Mouse (Mus musculus) ES-E14 (cell line): Measurements from ENCODE around the gene Dscam. TPM values are rescaled to one million over a fixed set of nuclear protein-coding genes. Genes with fewer than 3 reads are reported as not detected.
A peak's percentile ranks its signal among the peaks of the same experiment; 100 is the strongest.

Experiments
- DNase-seq: peaks from one replicate; pipeline ENCODE4 v3.0.0-alpha.2; 2013; ENCODE audit warnings: low read depth, low spot score
- H3K27ac ChIP-seq: 2 replicates; pipeline ENCODE4 v1.5.1; 2012; ENCODE audit warnings: low read depth, mild to moderate bottlenecking, low read length, moderate library complexity, mixed read lengths; ENCODE audit not compliant: poor library complexity, insufficient read depth, severe bottlenecking
- H3K36me3 ChIP-seq: 2 replicates; pipeline ENCODE4 v1.6.1; 2012; ENCODE audit warnings: mild to moderate bottlenecking, low read length, moderate library complexity, mixed read lengths; ENCODE audit not compliant: control insufficient read depth, poor library complexity, insufficient read depth, severe bottlenecking
- H3K4me1 ChIP-seq, 2 experiments: fragments of 150-350 bp in 1 of 2; sonication (generic) in 1 of 2; 2 replicates each; pipeline ENCODE4 v1.6.1; 2012; ENCODE audit warnings: low read length in 2 of 2, mild to moderate bottlenecking in 1 of 2, mixed read lengths in 1 of 2; ENCODE audit not compliant: control insufficient read depth in 2 of 2, insufficient read depth in 2 of 2, poor library complexity in 1 of 2
- H3K4me3 ChIP-seq, 2 experiments: fragments of 150-350 bp in 1 of 2; sonication (generic) in 1 of 2; 2 replicates each; pipeline ENCODE4 v1.5.1; 2012; ENCODE audit warnings: low read length in 2 of 2, low read depth in 1 of 2, mild to moderate bottlenecking in 1 of 2, mixed read lengths in 1 of 2; ENCODE audit not compliant: insufficient read depth in 1 of 2, poor library complexity in 1 of 2, severe bottlenecking in 1 of 2
- H3K9ac ChIP-seq: 2 replicates; pipeline ENCODE4 v1.6.1; 2012; ENCODE audit warnings: low read depth, mild to moderate bottlenecking, low read length, mixed read lengths; ENCODE audit not compliant: poor library complexity, insufficient read depth, severe bottlenecking
- H3K9me3 ChIP-seq: fragments of 150-350 bp; sonication (generic); 2 replicates; pipeline ENCODE4 v1.6.1; 2012; ENCODE audit warnings: low read depth, mild to moderate bottlenecking, low read length; ENCODE audit not compliant: control insufficient read depth, insufficient read depth
- CHD2 ChIP-seq: IDR thresholded peaks from 2 replicates; pipeline ENCODE4 v1.6.1; 2014; ENCODE audit warnings: mild to moderate bottlenecking, low read depth, low read length, inconsistent platforms
- HCFC1 ChIP-seq: IDR thresholded peaks from 2 replicates; pipeline ENCODE4 v1.6.1; 2012; ENCODE audit warnings: low read length, inconsistent platforms, borderline replicate concordance; ENCODE audit not compliant: insufficient read depth
- MAFK ChIP-seq: IDR thresholded peaks from 2 replicates; pipeline ENCODE4 v1.6.1; 2014; ENCODE audit warnings: mild to moderate bottlenecking, low read depth, low read length, inconsistent platforms; ENCODE audit not compliant: insufficient read depth
- ZC3H11A ChIP-seq: IDR thresholded peaks from 2 replicates; pipeline ENCODE4 v1.6.1; 2012; ENCODE audit warnings: low read depth, mild to moderate bottlenecking, inconsistent platforms, low read length, borderline replicate concordance
- ZNF384 ChIP-seq: IDR thresholded peaks from 2 replicates; pipeline ENCODE4 v1.6.1; 2012; ENCODE audit warnings: low read depth, low read length, inconsistent platforms
- in situ Hi-C, 2 experiments: fragments of 600-800 bp; cut with MboI; formaldehyde crosslinking; loops; one replicate each; pipeline ENCODE4 v1.15.1; 2025; ENCODE audit warnings: low sequenced_read_pairs in 2 of 2, inconsistent platforms in 1 of 2; ENCODE audit not compliant: unreplicated experiment in 2 of 2
- total RNA-seq: library from RNA; depleted of rRNA; stranded (reverse); fragments of 300-350 nt; gene quantifications from 2 replicates; pipeline ENCODE4 v1.2.3, GENCODE M21; 2012

Gene Dscam
- total RNA-seq, 1 experiment: 0.04 TPM

GRCm38 (mm10) chr16:96945468-96946302 lies 224.9 kb downstream of the Dscam start:
- Histone ChIP-seq H3K9ac (no peak overlapping the region), H3K4me3 (no peak overlapping the region), H3K27ac (no peak overlapping the region), H3K4me1 (no peaks in the 10 kb centered on the region; a peak in 2 of 4 replicates), H3K36me3 (no peaks in the 10 kb centered on the region), H3K9me3 (no peaks in the 10 kb centered on the region)
- in situ Hi-C loops: no loop called here
- DNase-seq: peak; percentile 13
- TF ChIP-seq ZNF384: no peak
- no peak for TF ChIP-seq ZC3H11A
- no peak for TF ChIP-seq CHD2
- TF ChIP-seq MAFK: no peak

GRCm38 (mm10) chr16:96943648-96944047 lies 226.9 kb downstream of the Dscam start:
- in situ Hi-C loops: no loop called here
- no peak for DNase-seq
- Histone ChIP-seq H3K36me3 (no peaks in the 10 kb centered on the region), H3K9me3 (no peaks in the 10 kb centered on the region), H3K9ac (no peak overlapping the region), H3K4me1 (no peaks in the 10 kb centered on the region; a peak in 2 of 4 replicates), H3K4me3 (no peak overlapping the region), H3K27ac (no peak overlapping the region)
- TF ChIP-seq MAFK (no peak), ZC3H11A (no peak), ZNF384 (no peak), HCFC1 (no peak), CHD2 (no peak)

DNA sequence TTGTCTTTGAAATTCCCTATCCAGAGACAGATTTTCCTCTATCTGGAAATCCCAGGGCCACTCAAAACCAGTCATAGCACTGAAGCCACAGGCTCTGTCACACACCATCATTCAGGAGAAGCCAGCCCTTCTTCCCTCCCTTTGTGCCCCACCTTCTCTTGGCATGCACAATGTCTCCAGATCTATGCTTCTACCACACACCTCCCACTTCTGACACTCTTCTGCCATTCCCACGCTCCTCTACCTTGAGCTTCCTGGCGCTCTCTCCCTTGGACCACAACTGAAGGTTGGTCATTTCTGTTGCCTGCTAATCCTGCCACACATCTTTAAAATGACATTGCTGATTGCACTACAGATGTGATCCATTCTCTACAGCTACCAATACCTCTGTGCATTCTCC lies 235.8 kb downstream of the Dscam start:
- no peak for TF ChIP-seq CHD2
- TF ChIP-seq ZC3H11A: no peak
- TF ChIP-seq MAFK: no peak
- no peak for TF ChIP-seq ZNF384
- TF ChIP-seq HCFC1: no peak
- Histone ChIP-seq H3K36me3 (no peaks in the 10 kb centered on the region), H3K4me1 (no peaks in the 10 kb centered on the region), H3K9ac (no peak overlapping the region), H3K27ac (no peak overlapping the region), H3K9me3 (no peaks in the 10 kb centered on the region), H3K4me3 (no peak overlapping the region)
- in situ Hi-C loops: no loop called here
- DNase-seq: no peak

GRCm38 (mm10) chr16:96932211-96932610 lies 238.3 kb downstream of the Dscam start:
- Histone ChIP-seq H3K9me3 (no peaks in the 10 kb centered on the region), H3K36me3 (no peaks in the 10 kb centered on the region), H3K27ac (no peak overlapping the region), H3K4me1 (no peaks in the 10 kb centered on the region), H3K4me3 (no peak overlapping the region), H3K9ac (no peak overlapping the region)
- no peak for DNase-seq
- in situ Hi-C loops: no loop called here
- TF ChIP-seq CHD2: no peak

DNA sequence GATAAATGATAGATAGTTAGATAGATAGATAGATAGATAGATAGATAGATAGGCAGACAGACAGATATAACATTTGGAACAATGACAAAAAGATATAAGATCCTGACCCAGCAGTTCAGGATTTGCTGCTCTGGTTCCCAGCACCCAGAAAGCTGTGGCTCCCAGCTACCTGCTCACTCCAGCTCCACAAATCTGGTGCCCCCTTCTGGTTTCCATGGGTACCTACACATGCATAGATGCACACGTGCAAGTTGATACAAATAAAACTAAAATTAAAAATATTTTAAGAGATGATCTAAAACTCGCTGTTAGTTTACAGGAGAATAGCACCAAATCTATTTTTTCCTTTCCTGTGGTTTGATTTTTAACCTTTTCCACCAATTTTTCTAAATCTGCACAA lies 238.8 kb downstream of the Dscam start:
- DNase-seq: no peak
- Histone ChIP-seq H3K27ac (no peak overlapping the region), H3K36me3 (no peaks in the 10 kb centered on the region), H3K4me1 (no peaks in the 10 kb centered on the region), H3K9me3 (no peaks in the 10 kb centered on the region), H3K4me3 (no peak overlapping the region), H3K9ac (no peak overlapping the region)
- in situ Hi-C loops: no loop called here
- no peak for TF ChIP-seq ZNF384
- TF ChIP-seq ZC3H11A: no peak
- no peak for TF ChIP-seq HCFC1
- TF ChIP-seq MAFK: no peak
- no peak for TF ChIP-seq CHD2
